Mouse (Mus musculus) forebrain, embryonic 12.5 days (tissue): Measurements from ENCODE around the gene Cep83. TPM values are rescaled to one million over a fixed set of nuclear protein-coding genes. Genes with fewer than 3 reads are reported as not detected.
A peak's percentile ranks its signal among the peaks of the same experiment; 100 is the strongest.

ENCODE experiments used
- ATAC-seq: fragments of 200-750 bp; cut with Nextera tagmentation; 2 replicates; pipeline ENCODE4 v1.8.0; 2017; ENCODE audit warnings: moderate TSS enrichment; ENCODE audit not compliant: low FRiP score
- H3K27ac ChIP-seq: fragments of 300-500 bp; sonication (generic); 2 replicates; pipeline ENCODE4 v1.5.1; 2016; ENCODE audit warnings: mild to moderate bottlenecking
- H3K27me3 ChIP-seq: fragments of 300-500 bp; sonication (generic); 2 replicates; pipeline ENCODE4 v1.6.1; 2016; ENCODE audit warnings: mild to moderate bottlenecking
- H3K36me3 ChIP-seq: fragments of 300-500 bp; sonication (generic); replicated peaks from 2 replicates; pipeline ENCODE4 v1.6.1; 2016; ENCODE audit warnings: mild to moderate bottlenecking
- H3K4me1 ChIP-seq: fragments of 300-500 bp; sonication (generic); 2 replicates; pipeline ENCODE4 v1.6.1; 2016
- H3K4me2 ChIP-seq: fragments of 300-500 bp; sonication (generic); 2 replicates; pipeline ENCODE4 v1.6.1; 2016; ENCODE audit warnings: mild to moderate bottlenecking, moderate library complexity
- H3K4me3 ChIP-seq: fragments of 300-500 bp; sonication (generic); replicated peaks from 2 replicates; pipeline ENCODE4 v1.5.1; 2016; ENCODE audit warnings: mild to moderate bottlenecking
- H3K9ac ChIP-seq: fragments of 300-500 bp; sonication (generic); 2 replicates; pipeline ENCODE4 v1.6.1; 2016; ENCODE audit warnings: mild to moderate bottlenecking
- H3K9me3 ChIP-seq: fragments of 300-500 bp; sonication (generic); 2 replicates; pipeline ENCODE4 v1.6.1; 2016
- WGBS: fragments of 180-500 bp; shearing (Covaris S2); methylation state at CpG from one replicate; pipeline ENCODE4 v1.1.7; 2016; 5-methylcytosine and 5-hydroxymethylcytosine counted together
- polyA plus RNA-seq: library from polyadenylated mRNA; unstranded; fragments of >200 nt; fragmentation: Nextera tagmentation; extraction: Ambion mirVana; gene quantifications from 2 replicates; pipeline ENCODE4 v1.2.1, GENCODE M21; 2016

Gene Cep83
- polyA plus RNA-seq, 1 experiment from 2014 or later: 27.9 TPM

DNA sequence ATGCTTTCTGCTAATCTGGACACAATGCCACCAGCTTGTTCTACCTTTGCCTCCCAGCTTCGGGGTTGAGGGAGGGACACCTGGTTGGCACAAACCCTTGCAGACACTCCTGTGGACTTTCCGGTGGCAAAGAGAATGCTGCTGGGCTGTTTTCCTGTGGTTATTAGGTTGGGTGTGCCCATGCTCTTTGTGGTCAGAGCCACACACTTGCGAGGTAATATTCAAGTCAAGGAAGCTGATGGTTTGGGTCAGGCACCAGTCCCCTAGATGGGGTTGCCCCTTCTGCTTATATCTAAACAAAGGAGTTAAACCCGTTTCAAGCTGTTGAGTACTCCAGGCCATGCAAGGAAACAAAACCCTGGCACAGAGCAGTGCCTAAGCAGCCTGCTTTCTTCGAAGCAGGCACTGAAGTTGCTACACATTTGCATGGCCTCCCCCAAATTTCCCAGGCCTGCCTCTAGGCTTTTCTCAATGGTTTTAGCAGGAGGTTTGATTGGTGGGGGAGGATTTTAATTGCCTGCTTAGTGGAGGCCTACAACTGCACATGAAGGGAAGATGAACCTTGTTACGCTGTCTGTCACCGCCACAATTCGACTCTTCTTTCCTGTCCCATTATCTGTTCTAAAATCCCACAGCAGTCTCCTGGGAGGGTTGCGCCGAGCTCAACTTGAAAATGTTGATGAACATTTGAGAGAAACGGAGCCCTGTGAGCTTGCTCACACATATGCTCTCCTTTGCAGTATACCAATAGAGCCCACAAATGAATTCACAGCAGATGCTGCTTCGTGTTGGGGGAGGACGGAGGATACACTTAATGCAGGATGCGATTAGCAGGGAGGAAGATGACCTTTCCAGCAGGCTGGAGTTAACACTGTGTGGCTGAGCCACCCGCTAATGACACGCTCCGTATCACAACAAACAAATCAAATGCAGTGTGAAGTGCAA is 123.7 kb downstream of the Cep83 start:
- H3K36me3 ChIP-seq: peaks cover 7% of the 10 kb centered on the region; the same call in 1 of the 2 replicates
- peak overlapping the region; percentile 60 for H3K27ac ChIP-seq
- H3K9me3 ChIP-seq: no peaks in the 10 kb centered on the region
- no peak overlapping the region for H3K4me3 ChIP-seq
- peaks cover 30% of the 10 kb centered on the region for H3K4me1 ChIP-seq
- no peak overlapping the region for H3K9ac ChIP-seq
- H3K4me2 ChIP-seq: no peak overlapping the region
- H3K27me3 ChIP-seq: no peaks in the 10 kb centered on the region
- ATAC-seq: peak; percentile 64; the same call in 1 of the 2 replicates
- 60% methylated on average over 17 of the region's 17 CpGs for WGBS

DNA sequence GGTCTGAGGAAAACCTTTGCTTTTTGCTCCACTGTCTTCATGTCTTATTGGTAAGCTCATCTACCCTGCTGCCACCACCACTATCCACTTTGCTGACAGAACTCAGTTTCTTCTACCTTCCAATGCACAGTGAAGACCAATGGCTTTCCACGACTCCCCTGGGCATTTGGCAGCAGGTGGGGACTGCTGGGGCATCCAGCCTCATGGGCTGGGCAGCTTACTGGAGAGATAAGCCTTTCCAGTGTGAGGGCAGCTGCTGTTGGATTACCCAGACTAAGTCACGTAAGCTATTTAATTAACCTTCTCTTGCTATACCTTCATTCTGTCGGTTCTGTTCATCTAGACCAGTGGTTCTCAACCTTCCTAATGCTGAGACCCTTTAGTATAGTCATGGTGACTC is 129.7 kb downstream of the Cep83 start:
- Histone ChIP-seq H3K4me2 (no peak overlapping the region), H3K9me3 (no peaks in the 10 kb centered on the region), H3K27ac (no peak overlapping the region), H3K4me1 (peaks cover 17% of the 10 kb centered on the region), H3K36me3 (no peaks in the 10 kb centered on the region), H3K4me3 (no peak overlapping the region), H3K27me3 (no peaks in the 10 kb centered on the region), H3K9ac (no peak overlapping the region)
- 88% methylated on average over 3 of the region's 3 CpGs for WGBS
- ATAC-seq: no peak

DNA sequence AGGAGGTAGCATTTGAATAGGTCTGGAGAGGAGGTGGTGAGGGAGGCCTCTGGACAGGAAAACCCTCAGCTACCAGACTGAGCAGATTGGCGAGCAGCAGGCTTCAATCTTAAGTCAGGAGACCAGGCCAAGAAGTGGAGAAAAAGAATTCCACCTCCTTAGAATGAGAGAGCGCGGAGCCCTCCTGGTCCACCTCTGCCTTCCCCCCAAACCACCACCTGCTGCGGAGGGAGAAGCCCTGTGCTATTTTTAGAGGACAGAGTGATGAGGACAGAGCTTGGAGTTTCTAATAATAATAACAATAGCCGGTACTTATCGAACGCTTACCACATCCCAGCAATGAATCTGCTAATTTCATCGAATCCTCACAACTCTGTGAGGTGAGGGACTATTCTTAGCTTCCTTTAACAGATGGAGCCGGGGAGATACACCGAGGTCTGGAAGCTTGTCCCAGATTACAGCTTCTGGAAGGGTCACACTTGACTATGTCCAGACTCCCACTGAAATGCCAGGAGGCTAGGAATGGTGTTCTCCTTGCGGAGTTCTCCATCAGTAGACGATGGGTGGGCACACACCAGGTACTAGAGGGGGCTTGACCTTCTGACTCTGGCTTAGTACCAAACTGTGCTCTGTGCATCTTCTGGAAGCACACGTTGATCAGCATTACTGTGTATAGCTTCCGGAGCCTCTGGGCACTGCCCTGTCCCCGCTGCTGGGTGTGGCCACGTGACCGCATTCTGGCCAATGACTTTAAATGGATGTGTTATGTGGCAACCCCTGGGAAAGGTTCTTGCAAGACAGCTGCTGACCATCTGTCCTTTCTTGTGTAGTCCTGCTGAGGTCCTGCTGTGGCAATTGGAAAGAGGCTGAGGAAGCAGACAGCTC is 130.6 kb downstream of the Cep83 start:
- Histone ChIP-seq H3K9me3 (no peaks in the 10 kb centered on the region), H3K4me1 (peaks cover 15% of the 10 kb centered on the region), H3K4me2 (no peak overlapping the region), H3K27me3 (no peaks in the 10 kb centered on the region), H3K4me3 (no peak overlapping the region), H3K9ac (no peak overlapping the region), H3K27ac (no peak overlapping the region), H3K36me3 (no peaks in the 10 kb centered on the region)
- no peak for ATAC-seq
- 92% methylated on average over 17 of the region's 17 CpGs for WGBS

DNA sequence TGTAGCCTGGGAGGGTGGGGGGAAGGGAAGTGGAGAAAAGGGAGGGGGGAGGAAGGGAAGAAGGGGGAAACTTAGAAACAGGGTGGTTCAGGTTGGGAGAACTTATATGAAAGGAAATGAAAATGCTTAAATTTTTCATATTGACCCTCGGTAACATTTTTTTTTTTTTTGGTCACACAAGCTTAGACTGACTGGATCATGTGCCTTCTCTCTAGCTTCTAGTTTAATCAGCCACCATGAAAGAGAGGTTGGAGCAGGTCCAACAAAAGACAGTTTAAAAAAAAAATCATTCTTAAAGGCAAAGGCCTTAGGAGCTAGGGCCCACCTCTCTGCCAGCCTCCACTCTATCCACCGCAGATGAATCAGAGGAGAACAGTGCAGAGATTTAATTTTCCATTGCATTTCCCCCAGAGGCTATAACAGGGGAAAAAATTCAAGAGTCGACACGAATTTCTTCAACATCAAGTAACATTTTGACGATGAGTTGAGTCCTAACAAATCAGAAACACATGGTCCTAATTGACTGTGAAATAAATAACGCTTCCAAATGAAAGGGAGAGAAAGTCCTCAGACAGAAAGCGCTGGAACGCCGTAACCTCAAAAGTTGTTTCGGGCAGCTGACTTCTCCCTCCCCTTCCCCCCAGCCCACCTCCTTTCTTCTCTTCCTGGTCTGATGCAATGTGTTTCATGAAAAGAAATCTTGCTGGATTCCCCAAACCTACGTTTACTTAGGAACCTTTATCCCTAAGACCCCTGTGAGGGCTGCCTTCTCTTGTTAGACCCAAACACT is 135.7 kb downstream of the Cep83 start:
- Histone ChIP-seq H3K27me3 (no peaks in the 10 kb centered on the region), H3K9me3 (no peaks in the 10 kb centered on the region), H3K4me2 (no peak overlapping the region), H3K4me3 (no peak overlapping the region), H3K27ac (no peak overlapping the region), H3K36me3 (peaks cover 7% of the 10 kb centered on the region), H3K4me1 (peaks cover 4% of the 10 kb centered on the region; the same call in 1 of the 2 replicates), H3K9ac (no peak overlapping the region)
- ATAC-seq: no peak
- 63% methylated on average over 11 of the region's 11 CpGs for WGBS

DNA sequence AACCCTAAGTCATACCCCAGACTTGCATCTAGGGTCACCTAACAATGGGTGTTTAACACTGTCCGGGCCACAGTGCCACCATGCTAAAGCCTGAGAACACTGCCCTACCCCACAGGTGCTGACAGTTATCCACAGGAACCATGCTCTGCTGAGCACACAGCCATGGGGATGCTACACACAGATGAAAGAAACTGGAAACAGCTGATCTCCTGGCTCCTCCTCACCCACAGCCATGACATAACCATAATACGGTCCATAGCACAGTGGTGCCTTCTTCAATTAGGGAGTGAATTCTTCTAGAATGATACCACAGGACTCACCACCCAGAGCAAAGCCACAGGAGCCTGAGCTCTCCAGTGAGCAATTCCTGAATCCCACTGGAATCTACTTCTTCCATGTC is 137.5 kb downstream of the Cep83 start:
- Histone ChIP-seq H3K27me3 (no peaks in the 10 kb centered on the region), H3K9me3 (no peaks in the 10 kb centered on the region), H3K4me3 (no peak overlapping the region), H3K27ac (no peak overlapping the region), H3K9ac (no peak overlapping the region), H3K4me1 (peaks cover 4% of the 10 kb centered on the region; the same call in 1 of the 2 replicates), H3K4me2 (no peak overlapping the region), H3K36me3 (peaks cover 7% of the 10 kb centered on the region)
- no peak for ATAC-seq
- WGBS: 98% methylated on average over 2 of the region's 2 CpGs

DNA sequence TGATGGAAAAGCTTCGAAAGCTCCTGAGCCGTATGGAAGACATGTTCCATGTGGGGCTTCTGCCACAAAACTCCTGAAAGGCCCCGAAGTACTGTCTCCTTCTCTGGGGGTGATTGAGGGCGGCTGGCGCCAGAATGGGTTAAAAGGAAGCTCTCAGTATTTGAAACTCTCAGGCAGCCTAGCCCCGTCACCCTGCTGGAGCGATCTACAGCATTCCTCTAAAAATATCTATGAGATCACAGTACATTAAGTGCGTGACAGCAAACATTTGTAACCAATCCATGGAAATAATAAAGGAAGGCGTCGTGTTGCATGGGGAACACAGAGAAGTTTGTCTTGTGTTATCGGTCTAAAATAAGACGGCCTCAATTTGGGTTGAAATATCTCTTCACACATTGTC is 138.0 kb downstream of the Cep83 start:
- ATAC-seq: no peak
- H3K27ac ChIP-seq: no peak overlapping the region
- H3K4me3 ChIP-seq: no peak overlapping the region
- peaks cover 11% of the 10 kb centered on the region for H3K36me3 ChIP-seq
- no peaks in the 10 kb centered on the region for H3K9me3 ChIP-seq
- H3K4me1 ChIP-seq: peaks cover 4% of the 10 kb centered on the region; the same call in 1 of the 2 replicates
- no peak overlapping the region for H3K9ac ChIP-seq
- H3K27me3 ChIP-seq: no peaks in the 10 kb centered on the region
- H3K4me2 ChIP-seq: no peak overlapping the region
- WGBS: 86% methylated on average over 12 of the region's 12 CpGs

DNA sequence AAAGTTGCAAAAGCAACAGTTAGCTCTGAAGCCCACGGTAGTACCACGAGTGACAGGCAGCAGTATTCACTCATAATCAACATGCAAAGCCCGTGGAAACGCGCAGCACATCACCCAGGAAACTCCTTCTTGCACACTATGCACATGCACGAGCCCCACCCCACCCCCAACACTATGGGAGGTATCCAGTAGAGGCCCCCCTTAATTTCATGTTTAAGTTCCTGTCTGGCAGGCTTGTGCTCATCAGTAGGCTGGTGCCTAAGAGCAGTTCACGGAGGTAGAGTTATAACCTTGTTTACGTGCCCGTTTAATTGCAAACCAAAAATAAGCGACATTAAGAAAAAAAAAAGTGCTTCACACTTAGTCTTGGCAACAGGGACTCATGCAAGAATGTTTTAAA is 138.9 kb downstream of the Cep83 start:
- WGBS: 93% methylated on average over 10 of the region's 10 CpGs
- no peaks in the 10 kb centered on the region for H3K9me3 ChIP-seq
- no peak overlapping the region for H3K27ac ChIP-seq
- H3K27me3 ChIP-seq: no peaks in the 10 kb centered on the region
- H3K4me1 ChIP-seq: peaks cover 4% of the 10 kb centered on the region; the same call in 1 of the 2 replicates
- no peak overlapping the region for H3K9ac ChIP-seq
- no peak overlapping the region for H3K4me2 ChIP-seq
- no peak for ATAC-seq
- H3K4me3 ChIP-seq: no peak overlapping the region
- peaks cover 13% of the 10 kb centered on the region for H3K36me3 ChIP-seq

DNA sequence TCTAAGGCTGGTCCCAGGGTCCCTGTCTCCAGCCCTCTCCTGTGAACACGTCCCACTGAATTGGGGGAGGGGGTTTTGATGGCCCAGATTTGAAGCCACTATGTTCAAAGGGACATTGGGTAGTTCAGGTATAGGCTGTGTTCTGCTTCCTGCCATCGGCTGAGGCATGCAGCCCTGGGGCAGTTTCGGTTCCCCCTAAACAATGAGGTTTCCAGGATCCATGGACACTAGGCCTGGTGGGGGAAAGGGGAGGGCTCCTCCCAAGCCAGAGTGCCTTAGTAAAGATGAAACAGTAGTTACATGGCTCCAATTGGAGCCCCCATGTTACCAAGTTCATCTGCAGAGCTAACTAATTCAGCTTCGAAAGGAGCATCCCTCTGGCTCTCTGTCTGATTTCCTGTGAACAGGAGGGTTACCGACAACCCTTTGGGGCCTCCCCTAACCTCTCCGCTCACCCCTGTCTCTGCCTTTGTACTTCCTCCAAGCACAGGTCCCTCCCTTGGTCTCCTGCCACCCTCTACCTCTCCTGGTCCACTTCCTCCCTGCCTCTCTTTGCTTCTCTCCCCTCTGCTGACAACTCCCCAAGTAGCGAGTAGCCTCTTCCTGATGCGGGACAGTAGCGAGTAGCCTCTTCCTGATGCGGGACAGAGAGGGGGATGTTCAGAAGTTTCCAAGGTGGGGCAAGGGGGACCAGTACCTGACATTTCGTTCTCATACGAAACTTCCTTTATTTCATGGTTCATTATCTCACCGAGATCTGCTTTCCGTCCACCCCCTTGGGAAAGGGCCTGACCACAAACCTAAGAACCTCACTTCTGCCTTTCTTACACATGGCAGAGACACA is 139.7 kb downstream of the Cep83 start:
- no peak for ATAC-seq
- 87% methylated on average over 14 of the region's 14 CpGs for WGBS

DNA sequence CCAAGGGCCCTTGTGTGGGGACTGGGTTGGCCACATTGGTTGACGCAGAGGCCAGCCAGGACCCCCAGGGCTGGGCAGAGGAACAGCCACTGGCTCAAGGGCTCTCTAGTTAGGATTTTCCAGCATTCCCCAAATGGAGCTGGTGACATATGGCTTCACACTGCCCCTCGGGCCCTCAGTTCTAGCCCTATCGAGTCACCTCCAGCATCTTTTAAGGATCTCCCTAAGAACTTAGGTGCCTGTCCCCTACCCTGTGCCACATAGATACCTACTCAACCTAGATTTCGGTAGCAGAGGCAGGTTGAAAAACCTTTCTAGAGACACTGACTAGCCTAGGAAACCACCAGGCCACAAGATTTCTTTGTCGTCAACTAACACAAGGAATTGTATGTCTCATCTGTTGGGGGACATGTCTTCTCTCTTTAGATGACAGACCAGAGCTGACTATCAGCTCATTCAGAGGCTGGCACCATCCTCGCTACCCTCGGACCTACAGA is 140.3 kb downstream of the Cep83 start:
- H3K4me3 ChIP-seq: no peak overlapping the region
- peaks cover 23% of the 10 kb centered on the region for H3K36me3 ChIP-seq
- H3K4me2 ChIP-seq: no peak overlapping the region
- ATAC-seq: no peak
- WGBS: 93% methylated on average over 7 of the region's 7 CpGs
- no peaks in the 10 kb centered on the region for H3K27me3 ChIP-seq
- H3K9ac ChIP-seq: no peak overlapping the region
- H3K9me3 ChIP-seq: no peaks in the 10 kb centered on the region
- peaks cover 2% of the 10 kb centered on the region; the same call in 1 of the 2 replicates for H3K4me1 ChIP-seq
- no peak overlapping the region for H3K27ac ChIP-seq

More for the DNA sequence above, 139.7 kb downstream of the Cep83 start:
- no peak overlapping the region for H3K4me2 ChIP-seq
- H3K4me3 ChIP-seq: no peak overlapping the region
- no peak overlapping the region for H3K9ac ChIP-seq
- H3K4me1 ChIP-seq: peaks cover 4% of the 10 kb centered on the region; the same call in 1 of the 2 replicates
- H3K27me3 ChIP-seq: no peaks in the 10 kb centered on the region
- peaks cover 19% of the 10 kb centered on the region for H3K36me3 ChIP-seq
- H3K27ac ChIP-seq: no peak overlapping the region
- no peaks in the 10 kb centered on the region for H3K9me3 ChIP-seq

DNA sequence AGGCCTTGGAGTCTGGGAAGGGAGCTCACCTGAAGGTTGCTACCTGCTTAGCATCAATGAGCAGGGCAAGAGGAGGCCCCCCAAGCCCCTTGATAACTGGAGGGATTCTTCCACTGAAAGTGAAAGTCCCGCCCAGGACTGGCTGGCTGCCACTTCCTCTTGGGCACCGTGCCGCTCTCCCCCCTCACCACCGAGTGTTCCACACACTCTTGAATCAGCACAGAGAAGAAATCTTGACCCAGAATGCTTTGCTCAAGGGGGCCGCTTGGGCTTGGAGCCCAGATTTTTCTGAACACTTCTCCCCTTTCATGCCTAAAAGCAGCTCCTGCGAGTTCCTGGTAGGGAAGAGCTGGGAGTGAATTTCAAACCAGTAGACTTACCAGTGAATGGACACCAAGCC is 141.0 kb downstream of the Cep83 start:
- Histone ChIP-seq H3K4me1 (no peaks in the 10 kb centered on the region), H3K27me3 (no peaks in the 10 kb centered on the region), H3K9ac (no peak overlapping the region), H3K4me2 (no peak overlapping the region), H3K9me3 (no peaks in the 10 kb centered on the region), H3K27ac (peak overlapping the region; percentile 54; the same call in 1 of the 2 replicates), H3K36me3 (peaks cover 23% of the 10 kb centered on the region), H3K4me3 (no peak overlapping the region)
- WGBS: 69% methylated on average over 6 of the region's 6 CpGs
- ATAC-seq: peak; percentile 61; the same call in 1 of the 2 replicates

DNA sequence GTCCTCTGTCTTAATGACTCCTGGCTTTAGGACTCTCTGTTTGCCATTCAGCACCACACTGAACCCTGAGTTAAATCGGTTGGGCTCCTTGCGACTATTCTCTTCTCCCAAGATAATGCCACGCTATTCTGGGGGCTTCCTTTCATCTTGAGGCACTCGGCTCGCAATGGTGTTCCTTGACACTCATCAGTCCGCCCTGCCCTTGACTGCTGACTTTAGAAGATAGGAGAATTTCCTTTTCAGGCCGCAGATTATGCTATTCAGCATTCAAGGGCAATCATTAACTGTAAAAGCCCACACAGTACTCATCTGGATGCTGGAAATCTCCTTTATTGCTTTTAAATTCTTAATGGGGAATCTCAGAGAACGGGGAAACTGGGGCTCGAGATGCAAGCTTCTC is 147.4 kb downstream of the Cep83 start:
- Histone ChIP-seq H3K9ac (no peak overlapping the region), H3K27ac (no peak overlapping the region), H3K36me3 (peaks cover 19% of the 10 kb centered on the region), H3K4me1 (no peaks in the 10 kb centered on the region), H3K27me3 (no peaks in the 10 kb centered on the region), H3K4me2 (no peak overlapping the region), H3K4me3 (no peak overlapping the region), H3K9me3 (no peaks in the 10 kb centered on the region)
- 83% methylated on average over 9 of the region's 9 CpGs for WGBS
- no peak for ATAC-seq
